ENCODE assay signal across 8 mouse cellular contexts in genomic region chr5:64805873-64806505, GRCm38 (mm10). TPM values are rescaled to one million over a fixed set of nuclear protein-coding genes. Genes with fewer than 3 reads are reported as not detected.
DNase-seq lines count a peak whose midpoint lies in the region; ATAC-seq and TF ChIP-seq lines count a peak whose summit lies in the region.

No protein-coding gene starts in this region.

- peak overlapping the region; percentile 78 for H3K4me2 ChIP-seq in embryonic facial prominence, embryonic 14.5 days (ENCODE audit: low read depth, low read length)
- H3K4me2 ChIP-seq in stomach, embryonic 16.5 days (ENCODE audit: low read depth, low read length), result peak overlapping the region; percentile 65

- peak overlapping the region; percentile 98 for H3K27ac ChIP-seq in embryonic facial prominence, embryonic 14.5 days (replicated peaks; ENCODE audit: low read depth, low read length)
- H3K27ac ChIP-seq in stomach, embryonic 16.5 days (ENCODE audit: low read length), result peak overlapping the region; percentile 96

- TF ChIP-seq CTCF in Patski (IDR thresholded peaks at IDR 0.05), result no peak

- DNase-seq in CD4-positive helper T cell, adult 2 months (ENCODE audit: low read depth, low spot score), result peak; percentile 81
- no peak for DNase-seq in Patski (ENCODE audit: low read depth, low spot score)
- peak; percentile 92 for DNase-seq in embryonic facial prominence, embryonic 14.5 days (ENCODE audit: low spot score)
- peak; percentile 74 to 76 for DNase-seq in heart, postnatal 14 days
- peak; percentile 77 to 91 for DNase-seq in kidney, postnatal 36 days
- DNase-seq in right cerebral cortex, postnatal 14 days, result no peak

- in situ Hi-C loops in Patski (cut with MboI; ENCODE audit: low pct_unique_long_range_greater_than_20kb), result no loop called here

- H3K36me3 ChIP-seq in embryonic facial prominence, embryonic 14.5 days (ENCODE audit: control insufficient read depth, insufficient read depth, low read length), result 0 out of 2 replicates have a peak, but pooled peaks cover 11% of the 10 kb centered on the region
- peaks cover 6% of the 10 kb centered on the region; the same call in 1 of the 2 replicates for H3K36me3 ChIP-seq in stomach, embryonic 16.5 days (ENCODE audit: control insufficient read depth, insufficient read depth, low read length)

- POLR2A ChIA-PET in Patski (lab: Charles Lee), result interaction anchor here (0.6 to 3.7 kb wide), 12 partner anchors 8 to 669 kb away, joined by 3 to 22 read pairs (median 4); no protein-coding TSS in a partner anchor

- no peaks in the 10 kb centered on the region for H3K9me3 ChIP-seq in embryonic facial prominence, embryonic 14.5 days (ENCODE audit: control insufficient read depth, low read length)
- H3K9me3 ChIP-seq in stomach, embryonic 16.5 days (replicated peaks; ENCODE audit: control insufficient read depth, low read length), result no peaks in the 10 kb centered on the region

- peak overlapping the region; percentile 61 for H3K9ac ChIP-seq in embryonic facial prominence, embryonic 14.5 days (ENCODE audit: low read depth, low read length)
- H3K9ac ChIP-seq in stomach, embryonic 16.5 days (ENCODE audit: low read length), result peak overlapping the region; percentile 82

- whole genome bisulfite sequencing in embryonic facial prominence, embryonic 14.5 days, result 2% methylated on average over 7 of the region's 7 CpGs
- 6% methylated on average over 7 of the region's 7 CpGs for WGBS in stomach, embryonic 16.5 days

- H3K4me3 ChIP-seq in embryonic facial prominence, embryonic 14.5 days (ENCODE audit: low read depth, low read length), result peak overlapping the region; percentile 89
- H3K4me3 ChIP-seq in stomach, embryonic 16.5 days (replicated peaks; ENCODE audit: low read length), result peak overlapping the region; percentile 56

- intact Hi-C loops in heart, postnatal 14 days (cut with DNase I), result no loop called here

- CTCF ChIA-PET in Patski (lab: Charles Lee), result interaction anchor here (0.7 to 3.5 kb wide), 13 partner anchors 7 to 424 kb away, joined by 3 to 13 read pairs (median 4); no protein-coding TSS in a partner anchor

- H3K4me1 ChIP-seq in embryonic facial prominence, embryonic 14.5 days (ENCODE audit: control insufficient read depth, insufficient read depth, low read length), result peaks cover 45% of the 10 kb centered on the region
- peaks cover 47% of the 10 kb centered on the region for H3K4me1 ChIP-seq in stomach, embryonic 16.5 days (ENCODE audit: control insufficient read depth, insufficient read depth, low read length)

- peak; percentile 65 for ATAC-seq in Patski
- ATAC-seq in embryonic facial prominence, embryonic 14.5 days (ENCODE audit: low read depth), result peak; percentile 5; the same call in 1 of the 2 replicates
- ATAC-seq in megakaryocyte progenitor cell, adult 5-6 weeks (replicated peaks; ENCODE audit: poor library complexity), result peak; percentile 53
- ATAC-seq in stomach, embryonic 16.5 days (ENCODE audit: insufficient read depth, low FRiP score), result no peak

- H3K27me3 ChIP-seq in Patski, result no peaks in the 10 kb centered on the region
- no peaks in the 10 kb centered on the region for H3K27me3 ChIP-seq in embryonic facial prominence, embryonic 14.5 days (replicated peaks; ENCODE audit: control insufficient read depth, insufficient read depth, low read length)
- H3K27me3 ChIP-seq in stomach, embryonic 16.5 days (ENCODE audit: control insufficient read depth, insufficient read depth, low read length), result no peaks in the 10 kb centered on the region

RNA-seq across cellular contexts. Expression of gene Klf3, which starts 2.8 kb away (rescaled TPM):
- 53.6 TPM for polyA plus RNA-seq in Patski (2021)
- 58.5 and 65.5 TPM in 2 replicates for polyA plus RNA-seq in embryonic facial prominence, embryonic 14.5 days (2014; fragmentation: Nextera tagmentation; extraction: Ambion mirVana)
- 10 to 100 TPM; 61.8 to 77.4 TPM for total RNA-seq in heart, postnatal 14 days (2021)
- 30.7 and 42.7 TPM in 2 replicates for total RNA-seq in megakaryocyte progenitor cell, adult 5-6 weeks (2015)
- total RNA-seq in megakaryocyte progenitor cell, adult 5-6 weeks (2017), result 9.4 and 12.5 TPM in 2 replicates
- polyA plus RNA-seq in stomach, embryonic 16.5 days (2015; fragmentation: Nextera tagmentation; extraction: Ambion mirVana), result 63.7 and 66.8 TPM in 2 replicates

Comparison
In these comparisons a context has a peak if more than half of its experiments do, and no peak if none do; other contexts are left out.
1. DNase-seq: peak in CD4-positive helper T cell, adult 2 months (single experiment), embryonic facial prominence, embryonic 14.5 days (single experiment), heart, postnatal 14 days (2 of 2) and kidney, postnatal 36 days (2 of 2); none in Patski (single experiment) and right cerebral cortex, postnatal 14 days (single experiment).